Mouse (Mus musculus): Measurements from ENCODE around the gene Dnah3.

Gene Dnah3

GRCm38 (mm10) chr7:119875776-119876440, 219.2 kb downstream of the Dnah3 start:
- no peak for DNase-seq (ENCODE audit: low read depth, low spot score)

GRCm38 (mm10) chr7:119873050-119873449, 222.0 kb downstream of the Dnah3 start:
- DNase-seq (ENCODE audit: low read depth, low spot score), result no peak
